Mouse (Mus musculus) heart, postnatal 25 days (tissue): ENCODE measurements around the gene Slc1a4. TPM values are rescaled to one million over a fixed set of nuclear protein-coding genes. Genes with fewer than 3 reads are reported as not detected.

Experiments used
- DNase-seq: peaks from one replicate; pipeline ENCODE4 v3.0.0; 2022; ENCODE audit warnings: low spot score
- intact Hi-C: fragments of 180-260 bp; cut with DNase I; formaldehyde crosslinking; loops from one replicate; pipeline ENCODE4 v1.15.1; 2025
- total RNA-seq, 2 experiments: library from RNA; stranded (reverse); gene quantifications; 2 replicates each; pipeline ENCODE4 v1.2.3; 2021

Gene Slc1a4
- total RNA-seq, 2 experiments from 2014 or later, result 1.7 TPM

GRCm38 (mm10) chr11:20262628-20263380, 69.7 kb downstream of the Slc1a4 start:
- DNase-seq, result no peak
- intact Hi-C loops, result loop anchor here (1.0 to 5.0 kb wide), 3 partner anchors 70 to 138 kb away; partner anchors contain the start of gene Slc1a4

GRCm38 (mm10) chr11:20254791-20255190, 77.7 kb downstream of the Slc1a4 start:
- intact Hi-C loops, result no loop called here
- no peak for DNase-seq

- intact Hi-C loops, result no loop called here
- no peak for DNase-seq
Observed at GRCm38 (mm10) chr11:20253088-20253487, 79.4 kb downstream of the Slc1a4 start.

Other genes with a start within 250 kb of the Slc1a4 start
- 10 to 100 TPM; 72.9 to 79.1 TPM for gene Actr2, start 219.8 kb downstream of the Slc1a4 start, total RNA-seq
- 100 to 1,000 TPM; 118 to 135 TPM for gene Rab1a, start 131.3 kb downstream of the Slc1a4 start, total RNA-seq
- gene Cep68, start 83.3 kb downstream of the Slc1a4 start, total RNA-seq, result 10 to 100 TPM; 44.9 to 52.1 TPM
- gene Sertad2, start 210.5 kb upstream of the Slc1a4 start, total RNA-seq, result 10 to 100 TPM; 18.0 to 21.5 TPM